Mouse (Mus musculus) neutrophil, adult 59 days (primary cell): Measurements from ENCODE around the gene Olfr1136. TPM values are rescaled to one million over a fixed set of nuclear protein-coding genes. Genes with fewer than 3 reads are reported as not detected.

Source experiments
- total RNA-seq, 2 experiments: library from RNA; stranded (reverse); gene quantifications; 1 replicate in 1 of 2; 2 replicates in 1 of 2; pipeline ENCODE4 v1.2.4; 2023

Gene Olfr1136
- not detected for total RNA-seq

GRCm38 (mm10) chr2:87693847-87694246 is at the start of gene Olfr1136:
Gene Olfr1136 (minus strand): TSS chr2:87693947.

DNA sequence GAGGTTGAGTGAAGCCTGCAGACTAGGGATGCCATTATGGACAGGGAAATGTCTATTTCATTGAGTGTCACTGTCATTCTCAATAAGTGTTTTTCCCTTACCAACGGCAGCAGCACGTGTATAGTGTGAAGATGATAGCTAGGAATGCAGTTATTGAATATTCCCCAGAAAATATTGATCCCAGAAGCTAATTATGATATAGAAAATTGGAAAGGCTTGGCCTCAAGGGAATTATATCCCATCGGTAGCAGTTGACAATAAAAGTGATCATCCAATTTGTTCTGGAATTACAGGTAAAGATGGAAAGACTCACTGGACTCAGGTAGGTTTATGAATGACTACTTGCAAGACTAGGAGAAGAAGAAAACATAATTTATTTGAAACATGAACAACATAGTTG is 49.7 kb upstream of the Olfr1136 start, which contains the start of gene Olfr1140:
Gene Olfr1140 (plus strand): TSS at position 301 of the 400 bp plus-strand sequence.

GRCm38 (mm10) chr2:87739878-87740277 is 46.1 kb upstream of the Olfr1136 start, which contains the start of gene Olfr1138:
Gene Olfr1138 (minus strand): TSS chr2:87739978.

GRCm38 (mm10) chr2:87713079-87713478 is 19.3 kb upstream of the Olfr1136 start, which contains the start of gene Olfr1137:
Gene Olfr1137 (minus strand): TSS chr2:87713179.

DNA sequence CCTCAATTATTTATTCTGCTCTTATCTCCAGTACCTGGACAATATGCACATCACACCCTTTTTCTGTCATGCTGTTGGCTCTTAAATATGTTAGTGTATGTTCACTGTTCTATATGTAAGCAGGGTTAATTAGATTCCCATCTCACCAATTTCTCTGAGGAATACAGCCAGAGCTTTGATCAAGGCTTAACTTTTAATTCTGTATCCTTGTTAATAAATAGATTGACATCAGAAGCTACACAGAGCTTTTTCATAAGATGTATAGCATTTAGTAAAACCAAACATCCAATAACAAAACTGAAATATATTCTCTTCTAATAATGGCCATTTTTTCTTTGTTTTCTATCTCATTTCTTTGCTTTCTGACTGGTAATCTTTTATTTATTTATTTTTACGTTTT is 20.2 kb downstream of the Olfr1136 start, which contains the start of gene Olfr1135:
Gene Olfr1135 (minus strand): TSS at position 101 of the 400 bp plus-strand sequence.

DNA sequence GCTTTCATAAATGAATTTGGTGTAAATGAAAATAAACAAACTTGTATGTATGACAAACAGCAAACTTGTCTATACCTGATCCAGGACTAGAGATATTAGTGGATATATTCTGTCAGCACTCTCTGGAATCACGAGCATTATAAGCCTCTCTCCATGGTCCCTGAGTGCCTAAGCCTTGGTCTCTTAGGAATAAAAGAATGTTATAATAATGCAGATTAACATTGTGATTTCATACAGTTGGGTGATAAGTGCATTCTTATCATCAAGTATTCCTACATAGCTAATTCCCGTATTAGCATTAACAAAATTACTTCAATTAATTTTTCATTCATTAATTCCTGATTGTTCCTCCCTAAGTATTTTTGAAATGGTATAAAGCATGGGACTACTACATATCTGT is 35.4 kb downstream of the Olfr1136 start, which contains the start of gene Olfr1134:
Gene Olfr1134 (minus strand): TSS at position 101 of the 400 bp plus-strand sequence.

GRCm38 (mm10) chr2:87647274-87647673 is 46.5 kb downstream of the Olfr1136 start, which contains the start of gene Olfr1133:
Gene Olfr1133 (minus strand): TSS chr2:87647374.

Other genes with a start within 250 kb of the Olfr1136 start
- gene Olfr1126, start 240.0 kb downstream of the Olfr1136 start, total RNA-seq = not detected
- not detected for gene Pramel7, start 196.9 kb downstream of the Olfr1136 start, total RNA-seq
- not detected for gene Pramel6, start 187.4 kb downstream of the Olfr1136 start, total RNA-seq
- gene Olfr153, start 162.2 kb downstream of the Olfr1136 start, total RNA-seq = not detected
- gene Olfr1128, start 148.4 kb downstream of the Olfr1136 start, total RNA-seq = not detected
- gene Olfr1129, start 120.0 kb downstream of the Olfr1136 start, total RNA-seq = not detected
- not detected for gene Olfr1130, start 87.7 kb downstream of the Olfr1136 start, total RNA-seq
- not detected for gene Olfr1131, start 66.8 kb downstream of the Olfr1136 start, total RNA-seq
- gene Olfr1132, start 56.4 kb downstream of the Olfr1136 start, total RNA-seq = not detected
- not detected for gene Olfr1133, start 46.6 kb downstream of the Olfr1136 start, total RNA-seq
- not detected for gene Olfr1134, start 35.5 kb downstream of the Olfr1136 start, total RNA-seq
- gene Olfr1135, start 20.3 kb downstream of the Olfr1136 start, total RNA-seq = not detected
- not detected for gene Olfr1137, start 19.2 kb upstream of the Olfr1136 start, total RNA-seq
- not detected for gene Olfr1138, start 46.0 kb upstream of the Olfr1136 start, total RNA-seq
- not detected for gene Olfr1140, start 49.8 kb upstream of the Olfr1136 start, total RNA-seq
- not detected for gene Olfr1141, start 60.0 kb upstream of the Olfr1136 start, total RNA-seq
- not detected for gene Olfr152, start 85.5 kb upstream of the Olfr1136 start, total RNA-seq
- gene Olfr1143, start 106.6 kb upstream of the Olfr1136 start, total RNA-seq = not detected
- gene Olfr1145, start 115.9 kb upstream of the Olfr1136 start, total RNA-seq = not detected
- not detected for gene Olfr1148, start 136.6 kb upstream of the Olfr1136 start, total RNA-seq
- not detected for gene Olfr1150-ps1, start 150.0 kb upstream of the Olfr1136 start, total RNA-seq
- gene Olfr1151, start 161.9 kb upstream of the Olfr1136 start, total RNA-seq = not detected
- not detected for gene Olfr1152, start 172.5 kb upstream of the Olfr1136 start, total RNA-seq
- gene Olfr1153, start 201.0 kb upstream of the Olfr1136 start, total RNA-seq = not detected
- gene Olfr1154, start 211.2 kb upstream of the Olfr1136 start, total RNA-seq = not detected